Mouse (Mus musculus) erythroblast, embryonic 14.5 days (primary cell): ENCODE results near the gene Dmrt3. TPM values are rescaled to one million over a fixed set of nuclear protein-coding genes. Genes with fewer than 3 reads are reported as not detected.

Source experiments
- H3K27me3 ChIP-seq: 2 replicates; pipeline ENCODE4 v1.6.1; 2012; ENCODE audit warnings: inconsistent platforms; ENCODE audit not compliant: control insufficient read depth
- H3K36me3 ChIP-seq: 2 replicates; pipeline ENCODE4 v1.6.1; 2012; ENCODE audit warnings: mild to moderate bottlenecking, inconsistent platforms; ENCODE audit not compliant: control insufficient read depth
- H3K4me1 ChIP-seq: 2 replicates; pipeline ENCODE4 v1.6.1; 2012; ENCODE audit warnings: inconsistent platforms; ENCODE audit not compliant: control insufficient read depth
- H3K4me3 ChIP-seq: replicated peaks from 2 replicates; pipeline ENCODE3; 2012; ENCODE audit warnings: moderate library complexity, mild to moderate bottlenecking, inconsistent platforms
- H3K9me3 ChIP-seq: 2 replicates; pipeline ENCODE4 v1.6.1; 2012; ENCODE audit warnings: low read length, inconsistent platforms, mixed read lengths; ENCODE audit not compliant: control insufficient read depth
- GATA1 ChIP-seq: IDR thresholded peaks from 2 replicates; pipeline ENCODE4 v1.6.1; 2012; ENCODE audit warnings: low read length, inconsistent platforms, mixed read lengths
- TAL1 ChIP-seq: IDR thresholded peaks from 3 replicates; pipeline ENCODE4 v1.6.1; 2012; ENCODE audit warnings: low read length, inconsistent platforms, mixed read lengths
- polyA plus RNA-seq: library from polyadenylated mRNA; stranded (reverse); fragments of >175 nt; gene quantifications from 2 replicates; pipeline ENCODE4 v1.2.3, GENCODE M21; 2012

Dmrt3 gene
- polyA plus RNA-seq, 1 experiment, result not detected

DNA sequence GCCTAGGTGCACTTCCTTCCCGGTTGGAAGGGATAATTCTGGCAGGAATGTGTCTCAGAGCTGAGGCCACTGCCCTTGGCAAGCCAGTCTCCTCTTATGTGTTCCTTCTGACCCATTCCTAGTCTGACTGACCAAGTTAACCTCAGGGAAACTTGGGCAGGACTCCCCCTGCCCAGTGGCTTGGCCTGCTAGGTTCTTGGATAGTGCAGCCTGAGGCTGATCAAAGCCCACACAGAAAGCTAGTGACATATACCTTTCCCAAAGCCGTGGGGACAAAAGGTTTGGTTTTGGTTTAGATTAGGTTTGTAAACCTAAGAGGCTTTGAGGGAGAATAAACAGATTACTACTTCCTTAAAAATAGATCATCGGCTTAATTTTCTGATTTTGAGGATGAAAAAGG lies 37.0 kb downstream of the Dmrt3 start:
- TF ChIP-seq TAL1, result no peak
- no peak for TF ChIP-seq GATA1
- H3K4me1 ChIP-seq, result no peaks in the 10 kb centered on the region
- H3K27me3 ChIP-seq, result no peaks in the 10 kb centered on the region
- H3K4me3 ChIP-seq, result no peak overlapping the region
- H3K9me3 ChIP-seq, result peaks cover 2% of the 10 kb centered on the region; the same call in 1 of the 2 replicates
- H3K36me3 ChIP-seq, result no peaks in the 10 kb centered on the region

GRCm38 (mm10) chr19:25648701-25649100 lies 38.6 kb downstream of the Dmrt3 start:
- Histone ChIP-seq H3K4me1 (no peaks in the 10 kb centered on the region), H3K4me3 (no peak overlapping the region), H3K9me3 (no peaks in the 10 kb centered on the region), H3K27me3 (no peaks in the 10 kb centered on the region), H3K36me3 (no peaks in the 10 kb centered on the region)
- no peak for TF ChIP-seq GATA1
- TF ChIP-seq TAL1, result no peak

GRCm38 (mm10) chr19:25650474-25650873 lies 40.4 kb downstream of the Dmrt3 start:
- H3K36me3 ChIP-seq, result no peaks in the 10 kb centered on the region
- H3K4me1 ChIP-seq, result no peaks in the 10 kb centered on the region
- H3K27me3 ChIP-seq, result no peaks in the 10 kb centered on the region
- H3K9me3 ChIP-seq, result no peaks in the 10 kb centered on the region
- TF ChIP-seq GATA1 (no peak), TAL1 (no peak)
- H3K4me3 ChIP-seq, result no peak overlapping the region

DNA sequence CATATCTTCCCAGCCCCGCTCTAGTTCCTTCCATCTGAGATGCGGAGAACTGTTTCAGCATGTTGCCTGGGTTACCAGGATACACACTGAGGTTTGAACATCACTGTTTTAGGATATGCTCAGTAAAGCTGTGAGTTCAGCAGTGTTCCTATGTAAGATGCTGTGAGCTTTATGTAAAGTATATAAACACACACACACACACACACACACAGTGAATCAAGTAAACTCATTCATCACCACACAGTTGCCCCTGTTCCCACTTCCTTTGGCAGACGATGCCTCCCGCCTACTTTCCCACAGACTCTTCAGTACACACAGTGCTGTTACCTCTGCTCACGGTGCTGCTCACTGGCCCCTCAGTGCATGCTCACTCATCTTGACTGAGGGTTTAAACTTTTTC lies 42.5 kb downstream of the Dmrt3 start:
- H3K36me3 ChIP-seq, result no peaks in the 10 kb centered on the region
- H3K4me1 ChIP-seq, result no peaks in the 10 kb centered on the region

GRCm38 (mm10) chr19:25654034-25654749 lies 44.1 kb downstream of the Dmrt3 start:
- H3K4me1 ChIP-seq, result no peaks in the 10 kb centered on the region
- H3K4me3 ChIP-seq, result no peak overlapping the region
- no peaks in the 10 kb centered on the region for H3K27me3 ChIP-seq
- H3K9me3 ChIP-seq, result no peaks in the 10 kb centered on the region
- H3K36me3 ChIP-seq, result no peaks in the 10 kb centered on the region
- no peak for TF ChIP-seq TAL1
- no peak for TF ChIP-seq GATA1

More for the DNA sequence above, 42.5 kb downstream of the Dmrt3 start:
- TF ChIP-seq GATA1 (no peak), TAL1 (no peak)
- Histone ChIP-seq H3K4me3 (no peak overlapping the region), H3K9me3 (no peaks in the 10 kb centered on the region), H3K27me3 (no peaks in the 10 kb centered on the region)

GRCm38 (mm10) chr19:25665486-25666339 lies 55.6 kb downstream of the Dmrt3 start:
- no peak overlapping the region for H3K4me3 ChIP-seq
- H3K4me1 ChIP-seq, result no peaks in the 10 kb centered on the region
- H3K36me3 ChIP-seq, result no peaks in the 10 kb centered on the region
- H3K27me3 ChIP-seq, result peaks cover 58% of the 10 kb centered on the region
- TF ChIP-seq TAL1 (no peak), GATA1 (no peak)
- peaks cover 3% of the 10 kb centered on the region for H3K9me3 ChIP-seq

DNA sequence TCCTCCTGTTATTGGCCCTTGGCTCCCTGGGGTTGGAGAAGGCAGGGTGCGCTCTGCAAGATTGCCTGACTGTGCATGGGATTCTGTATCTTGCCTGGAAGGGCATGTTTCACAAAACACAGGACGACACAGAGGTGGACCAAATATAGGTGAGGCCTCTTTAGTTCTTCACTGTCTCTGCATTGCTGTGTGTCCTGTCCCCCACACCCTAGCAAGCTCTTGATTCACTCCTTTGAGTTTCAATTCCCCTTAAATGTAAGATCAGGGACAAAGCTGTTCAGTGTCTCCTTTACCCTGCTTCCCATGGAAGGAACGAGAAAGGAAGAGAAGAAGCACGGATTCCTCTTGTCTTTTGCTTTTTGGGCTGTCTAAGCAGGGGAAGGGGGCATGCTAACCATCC lies 57.7 kb downstream of the Dmrt3 start:
- Histone ChIP-seq H3K27me3 (peaks cover 79% of the 10 kb centered on the region), H3K4me3 (no peak overlapping the region), H3K36me3 (no peaks in the 10 kb centered on the region), H3K9me3 (no peaks in the 10 kb centered on the region), H3K4me1 (no peaks in the 10 kb centered on the region)
- TF ChIP-seq GATA1 (no peak), TAL1 (no peak)

GRCm38 (mm10) chr19:25669593-25670248 lies 59.6 kb downstream of the Dmrt3 start:
- no peak for TF ChIP-seq GATA1
- peaks cover 96% of the 10 kb centered on the region for H3K27me3 ChIP-seq
- H3K9me3 ChIP-seq, result peaks cover 5% of the 10 kb centered on the region; the same call in 1 of the 2 replicates
- no peaks in the 10 kb centered on the region for H3K36me3 ChIP-seq
- H3K4me3 ChIP-seq, result no peak overlapping the region
- H3K4me1 ChIP-seq, result no peaks in the 10 kb centered on the region
